Mouse (Mus musculus): ENCODE results near the gene Dpp4. TPM values are rescaled to one million over a fixed set of nuclear protein-coding genes. Genes with fewer than 3 reads are reported as not detected.

Gene Dpp4
- polyA plus RNA-seq, 1 experiment from 2014 or later = 24.4 TPM

- WGBS = 52% methylated on average over 4 of the region's 4 CpGs
- Histone ChIP-seq H3K9me3 (replicated peaks; ENCODE audit: control insufficient read depth, low read length) (no peaks in the 10 kb centered on the region), H3K27me3 (ENCODE audit: control insufficient read depth, insufficient read depth, low read length) (no peaks in the 10 kb centered on the region), H3K9ac (ENCODE audit: low read length) (no peak overlapping the region), H3K4me3 (ENCODE audit: low read length) (no peak overlapping the region), H3K36me3 (ENCODE audit: control insufficient read depth, insufficient read depth) (no peaks in the 10 kb centered on the region), H3K4me1 (ENCODE audit: control insufficient read depth, insufficient read depth, low read length) (no peaks in the 10 kb centered on the region), H3K27ac (ENCODE audit: low read length) (no peak overlapping the region), H3K4me2 (ENCODE audit: low read depth, low read length) (no peak overlapping the region)
- ATAC-seq (replicated peaks; ENCODE audit: extremely low read depth, insufficient read depth, low FRiP score) = no peak
Observed at GRCm38 (mm10) chr2:62383196-62383595, 28.8 kb downstream of the Dpp4 start.

GRCm38 (mm10) chr2:62382440-62382839 lies 29.6 kb downstream of the Dpp4 start:
- 60% methylated on average over 5 of the region's 5 CpGs for WGBS
- Histone ChIP-seq H3K27ac (ENCODE audit: low read length) (no peak overlapping the region), H3K9me3 (replicated peaks; ENCODE audit: control insufficient read depth, low read length) (no peaks in the 10 kb centered on the region), H3K4me2 (ENCODE audit: low read depth, low read length) (no peak overlapping the region), H3K9ac (ENCODE audit: low read length) (no peak overlapping the region), H3K4me3 (ENCODE audit: low read length) (no peak overlapping the region), H3K4me1 (ENCODE audit: control insufficient read depth, insufficient read depth, low read length) (no peaks in the 10 kb centered on the region), H3K36me3 (ENCODE audit: control insufficient read depth, insufficient read depth) (no peaks in the 10 kb centered on the region), H3K27me3 (ENCODE audit: control insufficient read depth, insufficient read depth, low read length) (no peaks in the 10 kb centered on the region)
- no peak for ATAC-seq (replicated peaks; ENCODE audit: extremely low read depth, insufficient read depth, low FRiP score)

- no peak overlapping the region for H3K9ac ChIP-seq (ENCODE audit: low read length)
- H3K27ac ChIP-seq (ENCODE audit: low read length) = no peak overlapping the region
- no peak overlapping the region for H3K4me2 ChIP-seq (ENCODE audit: low read depth, low read length)
- H3K36me3 ChIP-seq (ENCODE audit: control insufficient read depth, insufficient read depth) = no peaks in the 10 kb centered on the region
- no peaks in the 10 kb centered on the region for H3K9me3 ChIP-seq (replicated peaks; ENCODE audit: control insufficient read depth, low read length)
- H3K4me3 ChIP-seq (ENCODE audit: low read length) = no peak overlapping the region
- 70% methylated on average over 6 of the region's 6 CpGs for WGBS
- no peak for ATAC-seq (replicated peaks; ENCODE audit: extremely low read depth, insufficient read depth, low FRiP score)
- no peaks in the 10 kb centered on the region for H3K27me3 ChIP-seq (ENCODE audit: control insufficient read depth, insufficient read depth, low read length)
- no peaks in the 10 kb centered on the region for H3K4me1 ChIP-seq (ENCODE audit: control insufficient read depth, insufficient read depth, low read length)
Observed at GRCm38 (mm10) chr2:62381756-62382155, 30.3 kb downstream of the Dpp4 start.

- Histone ChIP-seq H3K27me3 (ENCODE audit: control insufficient read depth, insufficient read depth, low read length) (no peaks in the 10 kb centered on the region), H3K4me2 (ENCODE audit: low read depth, low read length) (no peak overlapping the region), H3K4me3 (ENCODE audit: low read length) (no peak overlapping the region), H3K36me3 (ENCODE audit: control insufficient read depth, insufficient read depth) (no peaks in the 10 kb centered on the region), H3K27ac (ENCODE audit: low read length) (no peak overlapping the region), H3K9me3 (replicated peaks; ENCODE audit: control insufficient read depth, low read length) (no peaks in the 10 kb centered on the region), H3K4me1 (ENCODE audit: control insufficient read depth, insufficient read depth, low read length) (no peaks in the 10 kb centered on the region), H3K9ac (ENCODE audit: low read length) (no peak overlapping the region)
- ATAC-seq (replicated peaks; ENCODE audit: extremely low read depth, insufficient read depth, low FRiP score) = no peak
- WGBS = 79% methylated on average over 11 of the region's 11 CpGs
Observed at GRCm38 (mm10) chr2:62373692-62374091, 38.3 kb downstream of the Dpp4 start.

- Histone ChIP-seq H3K36me3 (ENCODE audit: control insufficient read depth, insufficient read depth) (no peaks in the 10 kb centered on the region), H3K4me1 (ENCODE audit: control insufficient read depth, insufficient read depth, low read length) (no peaks in the 10 kb centered on the region), H3K27ac (ENCODE audit: low read length) (no peak overlapping the region), H3K27me3 (ENCODE audit: control insufficient read depth, insufficient read depth, low read length) (no peaks in the 10 kb centered on the region), H3K4me2 (ENCODE audit: low read depth, low read length) (no peak overlapping the region), H3K4me3 (ENCODE audit: low read length) (no peak overlapping the region), H3K9ac (ENCODE audit: low read length) (no peak overlapping the region), H3K9me3 (replicated peaks; ENCODE audit: control insufficient read depth, low read length) (0 out of 2 replicates have a peak, but pooled peaks cover 2% of the 10 kb centered on the region)
- 69% methylated on average over 2 of the region's 2 CpGs for WGBS
- ATAC-seq (replicated peaks; ENCODE audit: extremely low read depth, insufficient read depth, low FRiP score) = no peak
Observed at GRCm38 (mm10) chr2:62370048-62370447, 42.0 kb downstream of the Dpp4 start.

GRCm38 (mm10) chr2:62368349-62369053 lies 43.5 kb downstream of the Dpp4 start:
- Histone ChIP-seq H3K4me2 (ENCODE audit: low read depth, low read length) (no peak overlapping the region), H3K9me3 (replicated peaks; ENCODE audit: control insufficient read depth, low read length) (0 out of 2 replicates have a peak, but pooled peaks cover 2% of the 10 kb centered on the region), H3K27ac (ENCODE audit: low read length) (no peak overlapping the region), H3K36me3 (ENCODE audit: control insufficient read depth, insufficient read depth) (no peaks in the 10 kb centered on the region), H3K27me3 (ENCODE audit: control insufficient read depth, insufficient read depth, low read length) (no peaks in the 10 kb centered on the region), H3K4me1 (ENCODE audit: control insufficient read depth, insufficient read depth, low read length) (no peaks in the 10 kb centered on the region), H3K4me3 (ENCODE audit: low read length) (no peak overlapping the region), H3K9ac (ENCODE audit: low read length) (no peak overlapping the region)
- ATAC-seq (replicated peaks; ENCODE audit: extremely low read depth, insufficient read depth, low FRiP score) = no peak
- WGBS = 71% methylated on average over 5 of the region's 5 CpGs

- ATAC-seq (replicated peaks; ENCODE audit: extremely low read depth, insufficient read depth, low FRiP score) = no peak
- WGBS = 64% methylated on average over 4 of the region's 4 CpGs
Observed at GRCm38 (mm10) chr2:62363606-62364005, 48.4 kb downstream of the Dpp4 start.

GRCm38 (mm10) chr2:62362211-62362610 lies 49.8 kb downstream of the Dpp4 start:
- H3K9ac ChIP-seq (ENCODE audit: low read length) = no peak overlapping the region
- H3K36me3 ChIP-seq (ENCODE audit: control insufficient read depth, insufficient read depth) = no peaks in the 10 kb centered on the region
- H3K9me3 ChIP-seq (replicated peaks; ENCODE audit: control insufficient read depth, low read length) = no peaks in the 10 kb centered on the region
- H3K4me3 ChIP-seq (ENCODE audit: low read length) = no peak overlapping the region
- no peak overlapping the region for H3K27ac ChIP-seq (ENCODE audit: low read length)
- H3K4me1 ChIP-seq (ENCODE audit: control insufficient read depth, insufficient read depth, low read length) = no peaks in the 10 kb centered on the region
- no peaks in the 10 kb centered on the region for H3K27me3 ChIP-seq (ENCODE audit: control insufficient read depth, insufficient read depth, low read length)
- ATAC-seq (replicated peaks; ENCODE audit: extremely low read depth, insufficient read depth, low FRiP score) = no peak
- H3K4me2 ChIP-seq (ENCODE audit: low read depth, low read length) = no peak overlapping the region
- 83% methylated on average over 9 of the region's 9 CpGs for WGBS

More at GRCm38 (mm10) chr2:62363606-62364005, 48.4 kb downstream of the Dpp4 start:
- 0 out of 2 replicates have a peak, but pooled peaks cover 2% of the 10 kb centered on the region for H3K9me3 ChIP-seq (replicated peaks; ENCODE audit: control insufficient read depth, low read length)
- H3K4me1 ChIP-seq (ENCODE audit: control insufficient read depth, insufficient read depth, low read length) = no peaks in the 10 kb centered on the region
- no peaks in the 10 kb centered on the region for H3K27me3 ChIP-seq (ENCODE audit: control insufficient read depth, insufficient read depth, low read length)
- no peak overlapping the region for H3K4me2 ChIP-seq (ENCODE audit: low read depth, low read length)
- H3K27ac ChIP-seq (ENCODE audit: low read length) = no peak overlapping the region
- no peak overlapping the region for H3K4me3 ChIP-seq (ENCODE audit: low read length)
- no peaks in the 10 kb centered on the region for H3K36me3 ChIP-seq (ENCODE audit: control insufficient read depth, insufficient read depth)
- H3K9ac ChIP-seq (ENCODE audit: low read length) = no peak overlapping the region

GRCm38 (mm10) chr2:62361514-62361913 lies 50.5 kb downstream of the Dpp4 start:
- 68% methylated on average over 3 of the region's 3 CpGs for WGBS
- no peak for ATAC-seq (replicated peaks; ENCODE audit: extremely low read depth, insufficient read depth, low FRiP score)
- no peaks in the 10 kb centered on the region for H3K4me1 ChIP-seq (ENCODE audit: control insufficient read depth, insufficient read depth, low read length)
- no peak overlapping the region for H3K9ac ChIP-seq (ENCODE audit: low read length)
- no peak overlapping the region for H3K27ac ChIP-seq (ENCODE audit: low read length)
- H3K4me2 ChIP-seq (ENCODE audit: low read depth, low read length) = no peak overlapping the region
- H3K9me3 ChIP-seq (replicated peaks; ENCODE audit: control insufficient read depth, low read length) = no peaks in the 10 kb centered on the region
- no peaks in the 10 kb centered on the region for H3K36me3 ChIP-seq (ENCODE audit: control insufficient read depth, insufficient read depth)
- no peaks in the 10 kb centered on the region for H3K27me3 ChIP-seq (ENCODE audit: control insufficient read depth, insufficient read depth, low read length)
- no peak overlapping the region for H3K4me3 ChIP-seq (ENCODE audit: low read length)

All from heart, embryonic 16.5 days (tissue).